Mouse (Mus musculus): ENCODE measurements around the gene Slc44a2.

The Slc44a2 gene

GRCm38 (mm10) chr9:21320619-21321512 is at the start of gene Slc44a2:
Gene Slc44a2, plus strand, starts transcription at chr9:21320698.
- DNase-seq, result peak; percentile 67

- no peak for DNase-seq
Measured at GRCm38 (mm10) chr9:21272391-21272790, 48.1 kb upstream of the Slc44a2 start.

- no peak for DNase-seq
Measured at GRCm38 (mm10) chr9:21273094-21273493, 47.4 kb upstream of the Slc44a2 start.

GRCm38 (mm10) chr9:21273520-21274228 is 46.8 kb upstream of the Slc44a2 start:
- no peak for DNase-seq

GRCm38 (mm10) chr9:21274336-21274735 is 46.2 kb upstream of the Slc44a2 start:
- DNase-seq, result no peak

- no peak for DNase-seq
Measured at GRCm38 (mm10) chr9:21275013-21275710, 45.3 kb upstream of the Slc44a2 start.

- DNase-seq, result no peak
Measured at GRCm38 (mm10) chr9:21275727-21276126, 44.8 kb upstream of the Slc44a2 start.

- DNase-seq, result no peak
Measured at GRCm38 (mm10) chr9:21276307-21276706, 44.2 kb upstream of the Slc44a2 start.

- DNase-seq, result no peak
Measured at GRCm38 (mm10) chr9:21277776-21278175, 42.7 kb upstream of the Slc44a2 start.

- no peak for DNase-seq
Measured at GRCm38 (mm10) chr9:21283591-21283990, 36.9 kb upstream of the Slc44a2 start.

GRCm38 (mm10) chr9:21283994-21284393 is 36.5 kb upstream of the Slc44a2 start:
- no peak for DNase-seq

GRCm38 (mm10) chr9:21286753-21287152 is 33.7 kb upstream of the Slc44a2 start:
- no peak for DNase-seq

- peak; percentile 99 for DNase-seq
Measured at GRCm38 (mm10) chr9:21287571-21288402, 32.7 kb upstream of the Slc44a2 start, which contains the start of gene Kri1. Gene Kri1, minus strand, starts transcription at chr9:21287969.

GRCm38 (mm10) chr9:21288404-21289336 is 31.8 kb upstream of the Slc44a2 start:
- no peak for DNase-seq

GRCm38 (mm10) chr9:21289337-21289671 is 31.2 kb upstream of the Slc44a2 start:
- no peak for DNase-seq

- DNase-seq, result no peak
Measured at GRCm38 (mm10) chr9:21290589-21290988, 29.9 kb upstream of the Slc44a2 start.

GRCm38 (mm10) chr9:21291022-21291787 is 29.3 kb upstream of the Slc44a2 start, which contains the start of gene Cdkn2d:
Gene Cdkn2d, minus strand, starts transcription at chr9:21291407.
- DNase-seq, result peak; percentile 100

GRCm38 (mm10) chr9:21291868-21292267 is 28.6 kb upstream of the Slc44a2 start:
- DNase-seq, result peak; percentile 36

- DNase-seq, result no peak
Measured at GRCm38 (mm10) chr9:21292271-21292670, 28.2 kb upstream of the Slc44a2 start.

- no peak for DNase-seq
Measured at GRCm38 (mm10) chr9:21299014-21299413, 21.5 kb upstream of the Slc44a2 start.
